Mouse (Mus musculus): ENCODE results near the gene 1700025F22Rik. TPM values are rescaled to one million over a fixed set of nuclear protein-coding genes. Genes with fewer than 3 reads are reported as not detected.
A peak's percentile ranks its signal among the peaks of the same experiment; 100 is the strongest.
"Not testable (repeated sequence)": the region's sequence is repeated elsewhere in the genome, so short reads cannot be mapped to it uniquely, and the experiment has no call there.

Gene 1700025F22Rik
- polyA plus RNA-seq, 1 experiment from 2014 or later = not detected

DNA sequence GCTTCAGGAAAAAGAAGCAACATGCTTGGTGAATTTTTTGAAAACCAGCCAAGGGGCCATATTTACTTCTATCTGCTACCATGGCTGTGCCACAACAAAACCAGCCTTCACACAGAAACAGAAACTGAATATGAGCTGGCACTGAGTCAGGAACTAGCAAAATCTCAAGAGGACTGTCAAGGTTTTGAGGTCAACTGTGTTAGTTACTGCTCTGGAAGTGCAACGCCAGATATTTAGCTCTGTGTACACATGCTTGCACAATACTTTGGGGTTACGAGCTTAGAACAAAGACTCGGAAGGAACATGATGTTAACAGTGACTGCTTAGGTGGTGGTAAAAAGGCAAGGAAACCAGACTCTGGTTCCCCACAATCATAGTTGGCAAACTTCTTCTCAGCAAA is 57.4 kb downstream of the 1700025F22Rik start:
- H3K4me2 ChIP-seq = no peak overlapping the region
- H3K9ac ChIP-seq = no peak overlapping the region
- 83% methylated on average over 3 of the region's 3 CpGs for WGBS
- H3K4me1 ChIP-seq = no peaks in the 10 kb centered on the region
- ATAC-seq (ENCODE audit: insufficient number of reproducible peaks, insufficient read depth, low FRiP score, low TSS enrichment, low read depth) = no peak
- H3K27me3 ChIP-seq = no peaks in the 10 kb centered on the region
- no peaks in the 10 kb centered on the region for H3K9me3 ChIP-seq
- H3K4me3 ChIP-seq = no peak overlapping the region
- no peak overlapping the region for H3K27ac ChIP-seq
- no peaks in the 10 kb centered on the region for H3K36me3 ChIP-seq

DNA sequence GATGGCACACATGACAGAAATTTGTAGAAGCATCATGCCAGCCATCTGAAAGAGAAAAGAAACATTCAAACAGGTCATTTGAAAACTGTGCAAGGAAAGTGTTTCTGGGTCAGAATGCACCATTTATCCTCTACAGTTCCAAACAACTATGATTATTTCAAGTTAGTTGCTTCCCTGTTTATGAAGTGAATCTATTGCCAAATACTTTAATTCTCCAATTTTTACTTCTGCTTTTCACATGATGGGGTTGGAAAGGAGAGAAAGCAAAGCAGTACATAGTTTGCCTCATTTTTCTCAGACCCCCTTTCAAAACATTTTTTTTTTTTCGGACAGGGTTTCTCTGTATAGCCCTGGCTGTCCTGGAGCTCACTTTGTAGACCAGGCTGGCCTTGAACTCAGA is 63.2 kb downstream of the 1700025F22Rik start:
- Histone ChIP-seq H3K4me2 (no peak overlapping the region), H3K27ac (no peak overlapping the region), H3K4me3 (no peak overlapping the region), H3K27me3 (no peaks in the 10 kb centered on the region), H3K9me3 (no peaks in the 10 kb centered on the region), H3K36me3 (no peaks in the 10 kb centered on the region), H3K9ac (no peak overlapping the region), H3K4me1 (no peaks in the 10 kb centered on the region)
- ATAC-seq (ENCODE audit: insufficient number of reproducible peaks, insufficient read depth, low FRiP score, low TSS enrichment, low read depth) = no peak
- WGBS = 72% methylated on average over 1 of the region's 1 CpGs

- Histone ChIP-seq H3K4me3 (no peak overlapping the region), H3K36me3 (no peaks in the 10 kb centered on the region), H3K9me3 (no peaks in the 10 kb centered on the region), H3K27ac (no peak overlapping the region), H3K4me2 (no peak overlapping the region), H3K4me1 (no peaks in the 10 kb centered on the region), H3K27me3 (peaks cover 4% of the 10 kb centered on the region), H3K9ac (no peak overlapping the region)
- 69% methylated on average over 3 of the region's 3 CpGs for WGBS
- ATAC-seq (ENCODE audit: insufficient number of reproducible peaks, insufficient read depth, low FRiP score, low TSS enrichment, low read depth) = no peak
Measured at GRCm38 (mm10) chr19:11098401-11098800, 66.7 kb downstream of the 1700025F22Rik start.

DNA sequence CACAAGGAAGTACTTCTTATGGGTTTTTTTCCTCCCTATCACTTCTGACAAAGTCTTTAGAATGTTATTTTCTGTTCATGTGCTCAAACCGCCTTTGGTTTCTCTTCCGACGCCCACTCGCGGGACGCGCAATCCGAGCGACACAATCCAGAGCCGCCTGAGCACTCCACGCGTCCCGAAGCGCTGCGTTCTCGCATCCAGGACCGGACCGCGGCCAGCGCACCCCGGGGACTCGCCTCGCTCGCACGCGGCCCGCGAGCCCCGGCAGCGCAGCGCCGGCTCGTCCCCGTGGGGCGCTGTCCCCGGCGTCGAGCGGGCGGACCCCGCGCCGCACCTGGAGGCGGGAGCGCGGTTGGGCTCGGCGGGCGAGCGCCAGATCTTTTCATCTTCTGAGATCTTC is 73.0 kb downstream of the 1700025F22Rik start:
- not testable (repeated sequence) for H3K27ac ChIP-seq; H3K36me3 ChIP-seq; H3K9ac ChIP-seq; H3K4me1 ChIP-seq; H3K9me3 ChIP-seq; ATAC-seq (ENCODE audit: insufficient number of reproducible peaks, insufficient read depth, low FRiP score, low TSS enrichment, low read depth)
- H3K4me2 ChIP-seq = peak overlapping the region; percentile 57
- 3% methylated on average over 50 of the region's 50 CpGs for WGBS
- H3K27me3 ChIP-seq = peaks cover 22% of the 10 kb centered on the region
- peak overlapping the region; percentile 36 for H3K4me3 ChIP-seq

Other genes with a start within 250 kb of the 1700025F22Rik start
- gene Zp1, start 244.7 kb downstream of the 1700025F22Rik start, polyA plus RNA-seq (2015; fragmentation: Nextera tagmentation; extraction: Ambion mirVana) = not detected in 2 replicates
- gene Ptgdr2, start 228.2 kb downstream of the 1700025F22Rik start, polyA plus RNA-seq (2015; fragmentation: Nextera tagmentation; extraction: Ambion mirVana) = 0.10 TPM in 1 of 2 replicates, not detected in the other
- gene Ccdc86, start 216.1 kb downstream of the 1700025F22Rik start, polyA plus RNA-seq (2015; fragmentation: Nextera tagmentation; extraction: Ambion mirVana) = 27.4 and 31.6 TPM in 2 replicates
- not detected in 2 replicates for gene Ms4a10, start 190.7 kb downstream of the 1700025F22Rik start, polyA plus RNA-seq (2015; fragmentation: Nextera tagmentation; extraction: Ambion mirVana)
- gene Ms4a15, start 172.1 kb downstream of the 1700025F22Rik start, polyA plus RNA-seq (2015; fragmentation: Nextera tagmentation; extraction: Ambion mirVana) = not detected in 2 replicates
- gene Ms4a18, start 147.3 kb downstream of the 1700025F22Rik start, polyA plus RNA-seq (2015; fragmentation: Nextera tagmentation; extraction: Ambion mirVana) = not detected in 2 replicates
- not detected in 2 replicates for gene Ms4a8a, start 84.2 kb downstream of the 1700025F22Rik start, polyA plus RNA-seq (2015; fragmentation: Nextera tagmentation; extraction: Ambion mirVana)
- not detected in 2 replicates for gene 1700017D01Rik, start 34.4 kb downstream of the 1700025F22Rik start, polyA plus RNA-seq (2015; fragmentation: Nextera tagmentation; extraction: Ambion mirVana)
- gene Ms4a13, start 31.4 kb upstream of the 1700025F22Rik start, polyA plus RNA-seq (2015; fragmentation: Nextera tagmentation; extraction: Ambion mirVana) = not detected in 2 replicates
- gene Ms4a12, start 67.1 kb upstream of the 1700025F22Rik start, polyA plus RNA-seq (2015; fragmentation: Nextera tagmentation; extraction: Ambion mirVana) = not detected in 2 replicates
- not detected in 2 replicates for gene Ms4a1, start 100.9 kb upstream of the 1700025F22Rik start, polyA plus RNA-seq (2015; fragmentation: Nextera tagmentation; extraction: Ambion mirVana)
- gene Ms4a5, start 118.6 kb upstream of the 1700025F22Rik start, polyA plus RNA-seq (2015; fragmentation: Nextera tagmentation; extraction: Ambion mirVana) = not detected in 2 replicates
- gene Ms4a14, start 149.1 kb upstream of the 1700025F22Rik start, polyA plus RNA-seq (2015; fragmentation: Nextera tagmentation; extraction: Ambion mirVana) = not detected in 2 replicates
- gene Ms4a7, start 170.8 kb upstream of the 1700025F22Rik start, polyA plus RNA-seq (2015; fragmentation: Nextera tagmentation; extraction: Ambion mirVana) = 3.2 and 3.5 TPM in 2 replicates
- 3.2 and 4.6 TPM in 2 replicates for gene Ms4a4a, start 210.2 kb upstream of the 1700025F22Rik start, polyA plus RNA-seq (2015; fragmentation: Nextera tagmentation; extraction: Ambion mirVana)
- gene Ms4a4c, start 239.4 kb upstream of the 1700025F22Rik start, polyA plus RNA-seq (2015; fragmentation: Nextera tagmentation; extraction: Ambion mirVana) = 0.52 and 0.59 TPM in 2 replicates